ENCODE assay signal across 8 mouse cellular contexts in genomic region chr13:117235530-117236212, GRCm38 (mm10). TPM values are rescaled to one million over a fixed set of nuclear protein-coding genes. Genes with fewer than 3 reads are reported as not detected.
DNase-seq lines count a peak whose midpoint lies in the region; ATAC-seq and TF ChIP-seq lines count a peak whose summit lies in the region.

No protein-coding gene starts in this region.

- H3K27me3 ChIP-seq in embryonic facial prominence, embryonic 15.5 days = no peaks in the 10 kb centered on the region
- no peaks in the 10 kb centered on the region for H3K27me3 ChIP-seq in liver, postnatal 0 days (ENCODE audit: insufficient read depth, low read length)
- no peaks in the 10 kb centered on the region for H3K27me3 ChIP-seq in neural tube, embryonic 14.5 days (ENCODE audit: control insufficient read depth, insufficient read depth, low read length)

- H3K27ac ChIP-seq in embryonic facial prominence, embryonic 15.5 days (replicated peaks) = peak overlapping the region; percentile 39; the same call in 1 of the 2 replicates
- peak overlapping the region; percentile 44; the same call in 1 of the 2 replicates for H3K27ac ChIP-seq in liver, postnatal 0 days (ENCODE audit: low read depth)
- H3K27ac ChIP-seq in neural tube, embryonic 14.5 days (ENCODE audit: low read depth, low read length) = no peak overlapping the region; the same call in 1 of the 2 replicates

- H3K4me3 ChIP-seq in embryonic facial prominence, embryonic 15.5 days (replicated peaks) = no peak overlapping the region
- no peak overlapping the region for H3K4me3 ChIP-seq in liver, postnatal 0 days (ENCODE audit: low read depth, low read length)
- H3K4me3 ChIP-seq in neural tube, embryonic 14.5 days (ENCODE audit: low read depth, low read length) = no peak overlapping the region

- TF ChIP-seq CTCF in liver, postnatal 0 days (IDR thresholded peaks at IDR 0.05; ENCODE audit: low read depth) = no peak

- peaks cover 17% of the 10 kb centered on the region; the same call in 1 of the 2 replicates for H3K4me1 ChIP-seq in embryonic facial prominence, embryonic 15.5 days
- peaks cover 3% of the 10 kb centered on the region; the same call in 1 of the 2 replicates for H3K4me1 ChIP-seq in liver, postnatal 0 days (ENCODE audit: insufficient read depth)
- H3K4me1 ChIP-seq in neural tube, embryonic 14.5 days (ENCODE audit: control insufficient read depth, insufficient read depth, low read length) = peaks cover 3% of the 10 kb centered on the region

- H3K36me3 ChIP-seq in embryonic facial prominence, embryonic 15.5 days = no peaks in the 10 kb centered on the region
- H3K36me3 ChIP-seq in liver, postnatal 0 days (replicated peaks; ENCODE audit: insufficient read depth, low read length) = no peaks in the 10 kb centered on the region
- H3K36me3 ChIP-seq in neural tube, embryonic 14.5 days (ENCODE audit: control insufficient read depth, insufficient read depth, low read length) = no peaks in the 10 kb centered on the region

- peak; percentile 40 for DNase-seq in adrenal gland, adult 2 months
- DNase-seq in adrenal gland, adult 8-10 months = no peak
- peak; percentile 35 for DNase-seq in R1 (ENCODE audit: low read depth, low spot score)
- peak; percentile 63 for DNase-seq in liver, postnatal 0 days
- no peak for DNase-seq in spleen, adult 12 weeks (ENCODE audit: low spot score)

- ATAC-seq in embryonic facial prominence, embryonic 15.5 days (ENCODE audit: insufficient number of reproducible peaks, low FRiP score, low TSS enrichment, low read depth) = peak; percentile 79
- peak; percentile 22 for ATAC-seq in inflammation-experienced regulatory T-cells, adult 6 months
- ATAC-seq in liver, postnatal 0 days = peak; percentile 86
- ATAC-seq in neural tube, embryonic 14.5 days (ENCODE audit: low read depth) = peak; percentile 83

- 28% methylated on average over 11 of the region's 11 CpGs for WGBS in embryonic facial prominence, embryonic 15.5 days
- WGBS in liver, postnatal 0 days (ENCODE audit: insufficient replicate concordance) = 42% methylated on average over 11 of the region's 11 CpGs
- 43% methylated on average over 11 of the region's 11 CpGs for WGBS in neural tube, embryonic 14.5 days

- no peak overlapping the region for H3K4me2 ChIP-seq in embryonic facial prominence, embryonic 15.5 days (replicated peaks)
- H3K4me2 ChIP-seq in liver, postnatal 0 days (ENCODE audit: low read depth, low read length) = no peak overlapping the region
- no peak overlapping the region for H3K4me2 ChIP-seq in neural tube, embryonic 14.5 days (ENCODE audit: low read depth, low read length)

- no peak for TF ChIP-seq EP300 in liver, postnatal 0 days (IDR thresholded peaks at IDR 0.05; ENCODE audit: low read depth)

- H3K9ac ChIP-seq in embryonic facial prominence, embryonic 15.5 days = no peak overlapping the region
- no peak overlapping the region for H3K9ac ChIP-seq in liver, postnatal 0 days (replicated peaks)
- no peak overlapping the region for H3K9ac ChIP-seq in neural tube, embryonic 14.5 days (replicated peaks; ENCODE audit: low read depth, low read length)

- no peaks in the 10 kb centered on the region for H3K9me3 ChIP-seq in embryonic facial prominence, embryonic 15.5 days (replicated peaks)
- H3K9me3 ChIP-seq in liver, postnatal 0 days (ENCODE audit: low read length) = no peaks in the 10 kb centered on the region
- no peaks in the 10 kb centered on the region for H3K9me3 ChIP-seq in neural tube, embryonic 14.5 days (ENCODE audit: control insufficient read depth, low read length)

RNA-seq across cellular contexts. Expression of gene Gm17509, which starts 14.8 kb away (rescaled TPM):
- not detected for total RNA-seq in adrenal gland, adult 2 months (2021)
- 0.09 and 0.12 TPM in 2 replicates for polyA plus RNA-seq in adrenal gland, adult 2 months (2012; rRNA removed)
- total RNA-seq in adrenal gland, adult 8-10 months (2022) = under 1 TPM in 3 of 4 experiments, not detected in 1; 0.09 to 0.25 (median 0.10) TPM
- 0.09 and 0.31 TPM in 2 replicates for polyA plus RNA-seq in embryonic facial prominence, embryonic 15.5 days (2015; fragmentation: Nextera tagmentation; extraction: Ambion mirVana)
- polyA plus RNA-seq in inflammation-experienced regulatory T-cells, adult 6 months (2017; shearing (Covaris generic)) = under 1 TPM in 2 of 3 experiments, not detected in 1; 0.15 to 0.26 TPM
- polyA plus RNA-seq in liver, postnatal 0 days (2015; fragmentation: Nextera tagmentation; extraction: Ambion mirVana) = not detected in 2 replicates
- polyA plus RNA-seq in neural tube, embryonic 14.5 days (2014; fragmentation: Nextera tagmentation; extraction: Ambion mirVana) = 0.66 and 0.71 TPM in 2 replicates

RNA-seq across cellular contexts. Expression of gene Emb, which starts 27.3 kb away (rescaled TPM):
- 10 to 100 TPM; 25.2 to 52.4 TPM for total RNA-seq in adrenal gland, adult 2 months (2021)
- polyA plus RNA-seq in adrenal gland, adult 2 months (2012; rRNA removed) = 42.1 and 55.3 TPM in 2 replicates
- 10 to 100 TPM; 24.4 to 30.6 (median 26.5) TPM for total RNA-seq in adrenal gland, adult 8-10 months (2022)
- polyA plus RNA-seq in embryonic facial prominence, embryonic 15.5 days (2015; fragmentation: Nextera tagmentation; extraction: Ambion mirVana) = 42.1 and 49.0 TPM in 2 replicates
- polyA plus RNA-seq in inflammation-experienced regulatory T-cells, adult 6 months (2017; shearing (Covaris generic)) = 100 to 1,000 TPM; 155 to 201 (median 196) TPM
- 14.0 and 15.4 TPM in 2 replicates for polyA plus RNA-seq in liver, postnatal 0 days (2015; fragmentation: Nextera tagmentation; extraction: Ambion mirVana)
- 10.1 and 15.2 TPM in 2 replicates for polyA plus RNA-seq in neural tube, embryonic 14.5 days (2014; fragmentation: Nextera tagmentation; extraction: Ambion mirVana)

Comparison
In these comparisons a context has a peak if more than half of its experiments do, and no peak if none do; other contexts are left out.
1. DNase-seq: peak in adrenal gland, adult 2 months (single experiment), R1 (single experiment) and liver, postnatal 0 days (single experiment); none in adrenal gland, adult 8-10 months (single experiment) and spleen, adult 12 weeks (single experiment).
2. ATAC-seq: peak in every context shown above with its lines; median percentile 86 in liver, postnatal 0 days; 83 in neural tube, embryonic 14.5 days; 79 in embryonic facial prominence, embryonic 15.5 days; 22 in inflammation-experienced regulatory T-cells, adult 6 months.